Mouse (Mus musculus): ENCODE measurements at regions not wholly inside any gene's neighbourhood (a gene's known extent, or its start where the extent isn't known, plus 50 kb on each side); places are given as distances from the start of the nearest gene placed in this dataset.

DNA sequence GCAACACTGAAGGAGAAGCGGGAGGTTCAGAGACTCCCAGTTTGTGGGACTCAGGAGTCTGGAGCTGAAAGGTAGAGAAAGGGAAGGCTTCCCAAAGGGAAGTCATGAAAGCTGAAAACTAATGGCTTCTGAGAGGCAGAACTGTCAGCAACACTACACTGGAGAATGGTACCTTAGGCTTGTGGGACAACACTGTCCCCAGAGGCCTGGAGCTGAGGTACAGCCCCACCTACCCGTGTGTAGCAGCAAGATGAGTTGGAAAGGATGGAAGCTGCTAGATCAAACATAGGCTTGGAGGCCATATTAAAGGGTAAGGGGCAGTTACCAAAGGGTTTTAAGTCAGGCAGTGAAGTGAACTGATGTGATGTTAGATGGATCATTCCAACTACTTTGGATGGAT, 219.9 kb upstream of the Ccdc122 start:
- H3K4me2 ChIP-seq = no peak overlapping the region
- H3K36me3 ChIP-seq = no peaks in the 10 kb centered on the region
- no peak overlapping the region for H3K9ac ChIP-seq
- no peaks in the 10 kb centered on the region for H3K9me3 ChIP-seq
- no peak overlapping the region for H3K27ac ChIP-seq
- H3K4me1 ChIP-seq (replicated peaks) = peaks cover 24% of the 10 kb centered on the region
- no peak overlapping the region for H3K4me3 ChIP-seq
- H3K27me3 ChIP-seq = no peaks in the 10 kb centered on the region
- WGBS = 93% methylated on average over 2 of the region's 2 CpGs
- no peak for ATAC-seq (ENCODE audit: low FRiP score)

DNA sequence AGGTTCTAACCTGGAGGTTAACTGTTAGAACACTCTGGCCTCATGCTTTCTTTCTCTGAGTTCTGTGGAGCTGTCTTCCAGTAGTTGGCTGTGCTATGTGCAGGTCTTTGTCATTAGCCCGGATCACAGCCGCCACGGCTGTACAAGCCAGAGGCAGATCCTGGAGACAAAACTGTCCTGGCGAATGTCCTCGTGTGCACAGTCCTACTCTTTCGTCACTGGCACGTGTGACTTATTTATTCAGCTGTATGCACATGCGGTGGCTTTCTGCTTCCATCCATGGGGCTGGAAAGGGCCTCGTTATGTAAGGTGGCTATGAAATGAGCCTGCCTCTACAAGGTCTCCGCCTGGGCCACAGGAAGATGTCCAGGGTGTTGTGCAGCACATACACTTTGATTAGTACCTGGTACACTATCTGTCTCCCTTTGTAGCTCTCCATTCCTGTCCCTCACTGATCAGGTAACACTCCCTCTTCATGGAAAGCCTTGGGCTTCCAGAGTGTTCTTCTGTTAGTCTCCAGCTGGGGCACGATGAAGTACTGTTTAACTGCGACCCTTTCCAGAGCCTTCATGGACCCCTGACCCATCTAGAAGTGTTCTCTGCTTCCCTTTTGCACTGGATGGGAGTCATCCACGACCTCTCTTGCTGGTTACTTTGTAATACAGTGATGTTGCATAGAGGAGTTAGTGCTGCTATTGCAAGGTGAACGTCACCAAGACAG, 224.3 kb upstream of the Ccdc122 start:
- ATAC-seq (ENCODE audit: low FRiP score) = no peak
- H3K27ac ChIP-seq = no peak overlapping the region
- no peak overlapping the region for H3K4me2 ChIP-seq
- H3K9ac ChIP-seq = no peak overlapping the region
- no peaks in the 10 kb centered on the region for H3K27me3 ChIP-seq
- 79% methylated on average over 14 of the region's 14 CpGs for WGBS
- no peak overlapping the region for H3K4me3 ChIP-seq
- no peaks in the 10 kb centered on the region for H3K36me3 ChIP-seq
- H3K4me1 ChIP-seq (replicated peaks) = peaks cover 8% of the 10 kb centered on the region
- peaks cover 3% of the 10 kb centered on the region; the same call in 1 of the 2 replicates for H3K9me3 ChIP-seq

DNA sequence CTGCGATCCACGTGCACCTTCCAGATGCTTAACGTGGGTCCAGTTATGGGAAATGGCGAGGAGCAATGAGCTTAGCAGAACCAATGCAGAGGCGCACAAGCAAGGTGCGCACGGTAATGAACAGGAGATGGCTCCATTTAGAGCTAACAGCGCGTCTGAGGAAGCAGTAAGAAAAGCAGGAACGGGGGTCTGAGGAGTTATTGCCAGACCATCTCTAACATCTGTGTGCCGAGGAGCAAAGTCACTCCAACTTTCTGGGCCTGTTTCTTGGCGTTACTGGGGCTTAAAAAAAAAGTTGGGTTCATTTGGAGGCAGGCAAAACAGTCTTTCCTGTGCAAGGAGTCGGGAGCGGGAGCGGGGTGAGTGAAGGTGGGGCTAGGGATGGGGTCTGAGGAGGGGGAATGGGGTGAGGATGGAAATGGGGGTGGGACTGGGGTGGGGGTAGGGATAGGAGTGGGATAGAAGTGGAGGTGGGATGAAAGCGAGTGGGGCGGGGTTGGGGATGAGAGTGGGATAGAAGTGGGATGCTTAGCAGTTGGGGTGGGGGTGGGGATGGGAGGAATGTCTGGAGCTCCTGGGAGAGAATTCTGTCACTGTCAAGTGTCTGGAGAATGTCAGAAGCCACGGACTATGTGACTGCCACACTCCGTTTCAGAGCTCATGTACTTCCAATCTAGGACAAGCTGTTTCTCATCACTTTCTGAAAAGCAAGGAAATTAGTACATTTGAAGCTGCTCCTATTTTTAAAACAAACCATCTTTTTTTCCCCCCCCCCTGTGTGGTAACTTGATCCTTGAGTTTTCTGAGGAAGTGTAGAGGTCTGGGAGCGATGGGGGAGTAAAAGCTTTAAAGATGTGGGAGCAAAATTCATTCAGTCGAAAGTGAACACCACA, 225.6 kb upstream of the Ccdc122 start:
- Histone ChIP-seq H3K4me3 (no peak overlapping the region), H3K9me3 (peaks cover 3% of the 10 kb centered on the region; the same call in 1 of the 2 replicates), H3K27me3 (no peaks in the 10 kb centered on the region), H3K36me3 (no peaks in the 10 kb centered on the region), H3K27ac (no peak overlapping the region), H3K4me1 (replicated peaks) (peaks cover 8% of the 10 kb centered on the region), H3K4me2 (no peak overlapping the region), H3K9ac (no peak overlapping the region)
- 38% methylated on average over 21 of the region's 21 CpGs for WGBS
- ATAC-seq (ENCODE audit: low FRiP score) = no peak

DNA sequence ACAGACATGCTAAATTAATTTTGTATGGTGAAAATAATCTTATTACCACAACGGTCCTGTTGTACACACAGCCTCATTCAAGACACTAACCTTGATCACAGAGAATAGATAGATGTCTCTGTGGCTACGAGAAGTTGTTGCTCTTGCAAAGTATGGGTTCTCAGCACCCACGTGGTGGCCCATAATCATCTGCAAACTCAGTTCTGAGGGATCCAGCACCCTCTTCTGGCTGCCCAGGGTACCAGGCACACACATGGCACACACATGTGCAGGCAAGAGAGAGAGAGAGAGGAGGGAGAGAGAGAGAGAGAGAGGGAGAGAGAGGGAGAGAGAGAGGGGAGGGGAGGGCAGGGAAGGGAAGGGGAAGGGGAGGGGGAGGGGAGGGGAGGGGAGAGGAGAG, 226.5 kb upstream of the Ccdc122 start:
- 90% methylated on average over 3 of the region's 3 CpGs for WGBS
- Histone ChIP-seq H3K9ac (no peak overlapping the region), H3K27ac (no peak overlapping the region), H3K36me3 (no peaks in the 10 kb centered on the region), H3K4me3 (no peak overlapping the region), H3K27me3 (no peaks in the 10 kb centered on the region), H3K4me2 (no peak overlapping the region), H3K4me1 (replicated peaks) (peaks cover 8% of the 10 kb centered on the region), H3K9me3 (peaks cover 3% of the 10 kb centered on the region; the same call in 1 of the 2 replicates)
- ATAC-seq (ENCODE audit: low FRiP score) = no peak

DNA sequence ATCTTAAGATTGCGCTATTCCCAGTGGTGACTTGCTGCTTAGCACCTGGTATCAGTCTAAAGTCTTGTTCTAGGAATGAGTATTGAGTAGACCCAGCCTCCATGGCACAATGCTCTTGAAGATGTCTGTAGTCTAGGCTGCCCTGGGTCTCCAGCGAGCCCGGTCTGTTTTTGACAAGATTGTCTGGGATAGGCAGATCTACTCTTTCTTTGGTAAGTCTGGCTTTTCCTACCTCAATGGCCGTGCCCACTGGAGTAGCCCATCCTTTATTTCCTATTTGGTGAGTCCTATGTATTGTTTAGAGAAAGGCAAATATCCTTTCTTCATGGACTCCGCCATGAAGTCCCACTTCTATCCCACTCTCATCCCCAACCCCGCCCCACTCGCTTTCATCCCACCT, 227.2 kb upstream of the Ccdc122 start:
- Histone ChIP-seq H3K27ac (no peak overlapping the region), H3K9me3 (peaks cover 3% of the 10 kb centered on the region; the same call in 1 of the 2 replicates), H3K9ac (no peak overlapping the region), H3K4me2 (no peak overlapping the region), H3K36me3 (no peaks in the 10 kb centered on the region), H3K4me3 (no peak overlapping the region), H3K27me3 (no peaks in the 10 kb centered on the region), H3K4me1 (replicated peaks) (peaks cover 8% of the 10 kb centered on the region)
- no peak for ATAC-seq (ENCODE audit: low FRiP score)
- 96% methylated on average over 7 of the region's 7 CpGs for WGBS

DNA sequence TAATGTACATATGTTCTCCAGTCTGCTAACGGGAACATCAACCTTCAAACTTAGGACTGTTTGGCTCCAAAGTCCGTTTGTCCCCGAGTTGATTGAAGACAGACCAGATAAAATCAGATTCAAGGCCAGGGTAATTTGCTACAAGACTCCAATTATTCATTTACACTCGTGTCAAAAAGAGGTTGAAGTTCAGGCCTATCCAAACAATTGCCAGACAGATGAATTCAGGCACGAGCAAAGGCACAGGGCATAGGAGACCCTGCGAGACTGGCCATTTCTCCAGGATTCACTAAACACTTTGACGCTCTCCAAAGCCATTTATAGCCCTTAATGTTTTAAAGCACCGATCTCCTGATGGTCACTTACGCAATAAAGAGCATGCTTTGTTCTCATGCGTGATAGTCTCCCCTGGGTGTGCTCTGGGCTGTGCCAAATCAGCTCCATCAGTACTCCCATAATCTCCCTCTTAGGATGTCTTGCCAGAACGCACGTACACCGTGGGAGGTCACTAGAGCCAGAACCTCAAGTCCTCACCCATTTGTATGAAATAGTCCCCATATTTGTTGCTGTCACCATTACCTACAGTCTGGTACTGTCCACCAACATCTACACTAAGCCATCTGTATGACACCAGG, 231.3 kb upstream of the Ccdc122 start:
- Histone ChIP-seq H3K9ac (no peak overlapping the region), H3K27ac (no peak overlapping the region), H3K27me3 (no peaks in the 10 kb centered on the region), H3K36me3 (no peaks in the 10 kb centered on the region), H3K9me3 (peaks cover 3% of the 10 kb centered on the region; the same call in 1 of the 2 replicates), H3K4me3 (no peak overlapping the region), H3K4me2 (no peak overlapping the region), H3K4me1 (replicated peaks) (no peaks in the 10 kb centered on the region)
- WGBS = 79% methylated on average over 13 of the region's 13 CpGs
- ATAC-seq (ENCODE audit: low FRiP score) = no peak

DNA sequence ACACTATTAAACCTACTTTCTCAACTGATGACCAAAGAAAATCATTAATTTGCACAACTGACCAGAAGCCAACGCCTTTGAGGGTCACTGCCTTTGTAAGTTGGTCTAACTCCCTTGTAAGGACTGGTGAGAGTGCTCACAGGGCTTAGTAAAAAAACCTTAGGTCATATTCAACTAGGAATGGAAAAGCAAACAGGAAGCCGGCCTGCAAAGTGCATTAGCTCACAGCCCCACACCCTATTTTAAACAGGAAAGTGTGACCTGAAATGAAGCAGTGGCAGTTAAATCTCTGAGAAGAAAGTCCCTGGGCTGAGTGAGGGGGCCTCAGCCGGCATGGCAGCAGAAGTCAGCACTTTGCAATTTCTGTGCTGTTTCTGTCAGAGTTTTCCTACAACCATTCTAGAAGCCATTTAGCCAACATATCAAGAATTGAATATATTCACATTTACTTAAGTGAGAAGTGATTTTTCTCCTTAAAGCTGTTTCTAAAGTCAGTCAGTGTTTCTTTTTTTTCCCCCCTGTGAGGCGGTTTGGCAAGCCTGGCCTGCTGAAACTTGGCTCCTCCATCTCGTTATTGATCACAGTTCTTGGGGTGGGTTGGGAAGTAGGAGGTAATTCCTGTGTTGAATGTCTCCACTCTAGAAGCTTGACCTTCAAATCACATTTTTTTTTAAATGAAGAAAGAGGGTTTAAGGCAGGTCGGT, 232.0 kb upstream of the Ccdc122 start:
- no peak overlapping the region for H3K4me3 ChIP-seq
- no peaks in the 10 kb centered on the region for H3K27me3 ChIP-seq
- H3K9ac ChIP-seq = no peak overlapping the region
- ATAC-seq (ENCODE audit: low FRiP score) = no peak
- no peaks in the 10 kb centered on the region for H3K9me3 ChIP-seq
- H3K27ac ChIP-seq = 0 out of 2 replicates have a peak overlapping the region, but pooled peaks have one; percentile 4
- WGBS = 84% methylated on average over 6 of the region's 6 CpGs
- H3K4me2 ChIP-seq = no peak overlapping the region
- H3K4me1 ChIP-seq (replicated peaks) = 0 out of 2 replicates have a peak, but pooled peaks cover 4% of the 10 kb centered on the region
- no peaks in the 10 kb centered on the region for H3K36me3 ChIP-seq

DNA sequence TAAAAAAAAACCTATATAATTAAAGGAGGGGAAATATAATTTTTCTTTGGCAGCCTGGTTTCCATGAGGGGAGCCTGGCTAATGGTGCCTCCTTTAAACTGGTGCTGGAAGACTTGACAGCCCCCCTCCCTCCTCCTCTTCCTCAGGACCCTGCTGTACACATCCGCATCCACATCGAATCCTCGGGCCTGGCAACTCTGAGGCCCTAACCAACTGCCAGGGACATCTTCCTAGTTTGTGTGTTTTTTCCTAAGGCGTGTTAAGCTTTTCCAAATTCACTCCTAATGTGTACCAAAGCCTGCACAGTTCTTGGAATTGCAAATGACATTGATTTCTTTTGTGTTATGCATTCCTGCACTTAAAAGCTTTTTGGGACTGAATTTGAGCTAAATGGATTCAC, 236.4 kb upstream of the Ccdc122 start:
- no peak overlapping the region for H3K9ac ChIP-seq
- H3K4me3 ChIP-seq = no peak overlapping the region
- ATAC-seq (ENCODE audit: low FRiP score) = no peak
- 0 out of 2 replicates have a peak, but pooled peaks cover 4% of the 10 kb centered on the region for H3K27me3 ChIP-seq
- no peaks in the 10 kb centered on the region for H3K36me3 ChIP-seq
- H3K27ac ChIP-seq = 0 out of 2 replicates have a peak overlapping the region, but pooled peaks have one; percentile 15
- H3K9me3 ChIP-seq = no peaks in the 10 kb centered on the region
- peaks cover 14% of the 10 kb centered on the region for H3K4me1 ChIP-seq (replicated peaks)
- H3K4me2 ChIP-seq = no peak overlapping the region
- WGBS = 46% methylated on average over 4 of the region's 4 CpGs

DNA sequence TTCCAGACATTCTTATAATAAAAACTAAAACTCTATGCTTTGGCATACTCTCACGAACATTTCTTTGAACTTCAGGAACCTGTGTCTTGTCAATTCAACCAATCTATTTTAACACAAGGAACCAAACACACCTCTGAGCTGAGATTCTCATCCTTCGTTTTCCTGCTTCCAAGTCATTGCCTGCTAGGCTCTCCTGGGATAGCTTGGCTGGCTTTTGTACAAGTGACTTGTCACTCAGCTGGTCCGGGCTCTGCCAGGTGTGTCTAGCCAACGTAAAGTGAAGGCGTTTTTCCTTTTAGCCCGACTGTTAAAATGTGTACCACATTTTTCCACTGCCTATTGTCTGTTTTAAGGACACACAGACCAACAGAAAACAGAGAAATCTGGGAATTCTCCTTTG, 236.8 kb upstream of the Ccdc122 start:
- 76% methylated on average over 6 of the region's 6 CpGs for WGBS
- no peak overlapping the region for H3K4me2 ChIP-seq
- H3K9me3 ChIP-seq = no peaks in the 10 kb centered on the region
- H3K27ac ChIP-seq = 0 out of 2 replicates have a peak overlapping the region, but pooled peaks have one; percentile 15
- no peak overlapping the region for H3K4me3 ChIP-seq
- H3K36me3 ChIP-seq = no peaks in the 10 kb centered on the region
- no peak overlapping the region for H3K9ac ChIP-seq
- ATAC-seq (ENCODE audit: low FRiP score) = no peak
- 0 out of 2 replicates have a peak, but pooled peaks cover 4% of the 10 kb centered on the region for H3K27me3 ChIP-seq
- H3K4me1 ChIP-seq (replicated peaks) = peaks cover 14% of the 10 kb centered on the region

DNA sequence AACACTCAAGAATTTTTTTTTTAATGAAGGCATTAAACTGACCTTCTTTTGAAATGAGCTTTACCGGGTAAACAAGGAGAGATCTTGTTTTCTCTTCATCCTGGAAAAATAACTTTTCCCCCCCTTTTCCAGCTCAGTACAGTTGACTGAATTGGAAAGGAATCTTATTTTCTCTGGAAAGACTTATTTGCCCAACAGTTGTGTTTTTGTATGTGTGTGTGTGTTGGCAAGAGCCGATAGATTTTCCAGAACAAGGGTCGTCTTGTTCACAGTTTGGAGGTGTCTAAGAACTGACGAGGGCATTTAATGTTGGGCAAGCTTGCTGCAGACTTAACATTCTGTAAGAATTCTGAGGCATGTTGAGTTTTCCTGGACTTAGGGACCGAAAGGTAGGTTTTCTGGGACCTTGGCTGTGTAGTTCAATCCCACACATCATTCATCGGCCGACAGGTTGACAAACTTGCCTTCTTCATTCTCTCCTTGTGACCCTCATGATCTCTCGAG, 237.6 kb upstream of the Ccdc122 start:
- Histone ChIP-seq H3K4me2 (no peak overlapping the region), H3K9me3 (no peaks in the 10 kb centered on the region), H3K27ac (no peak overlapping the region), H3K4me3 (no peak overlapping the region), H3K36me3 (no peaks in the 10 kb centered on the region), H3K9ac (no peak overlapping the region), H3K27me3 (0 out of 2 replicates have a peak, but pooled peaks cover 4% of the 10 kb centered on the region), H3K4me1 (replicated peaks) (peaks cover 14% of the 10 kb centered on the region)
- no peak for ATAC-seq (ENCODE audit: low FRiP score)
- 82% methylated on average over 8 of the region's 8 CpGs for WGBS

DNA sequence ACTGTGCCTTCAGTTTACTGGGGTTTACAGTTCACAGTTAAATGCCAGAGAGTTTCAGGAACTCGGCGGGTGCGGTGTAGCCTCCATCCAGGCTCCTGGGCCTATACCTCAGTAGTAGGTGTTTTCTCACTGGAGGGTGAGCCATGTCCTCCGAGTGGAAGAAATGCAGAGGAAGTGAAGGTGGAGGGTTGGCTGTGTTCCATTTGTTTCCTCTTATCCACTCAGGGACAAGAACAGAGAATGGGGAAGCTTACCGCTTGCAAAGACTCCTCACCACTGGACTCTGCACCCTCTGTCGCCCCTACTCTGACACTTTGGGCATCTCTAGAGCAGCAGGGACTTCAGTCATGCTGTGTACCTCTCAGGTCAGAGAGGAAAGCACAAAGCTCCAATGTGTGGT, 238.1 kb upstream of the Ccdc122 start:
- no peak overlapping the region for H3K4me3 ChIP-seq
- no peak overlapping the region for H3K9ac ChIP-seq
- H3K27ac ChIP-seq = no peak overlapping the region
- no peak for ATAC-seq (ENCODE audit: low FRiP score)
- WGBS = 82% methylated on average over 6 of the region's 6 CpGs
- H3K36me3 ChIP-seq = no peaks in the 10 kb centered on the region
- no peak overlapping the region for H3K4me2 ChIP-seq
- H3K4me1 ChIP-seq (replicated peaks) = peaks cover 14% of the 10 kb centered on the region
- H3K27me3 ChIP-seq = 0 out of 2 replicates have a peak, but pooled peaks cover 4% of the 10 kb centered on the region
- no peaks in the 10 kb centered on the region for H3K9me3 ChIP-seq

All from hindbrain, embryonic 13.5 days (tissue).